Mouse (Mus musculus): Measurements from ENCODE around the gene Kifc5b. TPM values are rescaled to one million over a fixed set of nuclear protein-coding genes. Genes with fewer than 3 reads are reported as not detected.

Gene Kifc5b
- 11.6 and 12.1 TPM in 2 replicates for polyA plus RNA-seq (2016; fragmentation: Nextera tagmentation; extraction: Ambion mirVana)

DNA sequence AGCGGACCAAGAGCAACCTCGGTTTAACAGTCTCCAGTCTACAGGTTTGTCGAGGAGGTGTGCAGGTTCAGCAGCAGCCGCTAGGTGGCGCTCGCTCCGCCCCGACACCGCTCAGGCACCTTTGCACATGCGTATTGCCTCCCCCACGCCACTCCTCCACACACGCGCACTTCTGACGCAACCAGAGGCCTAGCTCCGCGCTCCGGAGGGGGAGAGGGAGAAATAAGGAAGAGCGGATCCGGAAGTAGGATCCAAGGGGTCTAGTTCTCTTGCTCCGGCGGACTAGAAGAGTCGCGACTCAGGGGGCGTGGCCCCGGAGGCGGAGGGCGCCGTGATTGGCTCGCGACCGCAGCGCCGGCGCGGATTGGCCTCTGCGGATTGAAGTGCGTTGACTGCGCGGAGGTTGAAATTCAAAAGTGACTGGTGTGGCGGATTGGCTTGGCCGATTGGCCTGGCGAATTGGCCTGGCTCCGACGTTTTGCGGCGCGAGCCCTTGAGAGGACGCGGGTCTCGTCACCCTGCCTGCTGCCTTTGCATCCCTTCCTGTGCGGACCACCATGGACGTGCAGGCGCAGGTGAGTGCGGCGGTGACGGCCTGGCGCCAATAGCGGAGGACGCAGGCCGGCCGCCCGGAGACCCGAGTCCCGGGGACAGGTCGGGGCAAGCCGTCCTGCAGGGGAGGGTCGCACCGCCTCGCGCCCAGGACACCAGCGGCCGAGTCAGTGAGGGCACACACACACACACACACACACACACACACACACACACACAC lies at the start of gene Kifc5b:
Gene Kifc5b (plus strand): TSS at position 381 of the 772 bp plus-strand sequence.
- DNase-seq (ENCODE audit: low spot score), result peak; percentile 100
- H3K36me3 ChIP-seq (replicated peaks), result peaks cover 26% of the 10 kb centered on the region
- H3K27ac ChIP-seq (replicated peaks), result peak within 1 kb of the TSS; percentile 93
- H3K4me3 ChIP-seq, result peak within 1 kb of the TSS; percentile 87
- peaks cover 12% of the 10 kb centered on the region for H3K4me1 ChIP-seq
- no peaks in the 10 kb centered on the region for H3K27me3 ChIP-seq (replicated peaks; ENCODE audit: low read depth, poor library complexity, severe bottlenecking)
- no peaks in the 10 kb centered on the region for H3K9me3 ChIP-seq
- under 1% methylated on average over 72 of the region's 72 CpGs for WGBS

DNA sequence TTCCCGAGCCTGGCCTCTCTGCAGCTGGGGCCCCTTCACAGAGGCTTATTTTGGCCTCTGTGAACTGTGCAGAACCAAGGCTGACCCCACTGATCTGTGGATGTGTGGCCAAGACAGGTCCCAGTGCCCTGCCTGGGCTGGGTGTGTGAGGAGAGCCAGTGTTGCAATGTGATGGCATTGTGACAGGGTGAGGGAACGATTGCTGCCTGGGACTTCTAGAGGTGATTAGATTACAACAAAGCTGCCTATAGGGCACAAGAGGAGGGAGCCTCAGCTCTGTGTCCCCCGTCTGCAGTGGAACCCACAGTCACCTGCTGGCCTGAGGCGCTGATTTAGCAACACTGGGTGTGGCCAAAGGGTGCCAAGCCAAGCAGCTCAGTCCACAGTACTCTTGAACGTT lies 48.1 kb upstream of the Kifc5b start:
- Histone ChIP-seq H3K36me3 (replicated peaks) (no peaks in the 10 kb centered on the region), H3K27ac (replicated peaks) (no peak overlapping the region), H3K27me3 (replicated peaks; ENCODE audit: low read depth, poor library complexity, severe bottlenecking) (no peaks in the 10 kb centered on the region; the same call in 1 of the 2 replicates), H3K4me3 (no peak overlapping the region), H3K9me3 (no peaks in the 10 kb centered on the region), H3K4me1 (peaks cover 7% of the 10 kb centered on the region)
- DNase-seq (ENCODE audit: low spot score), result no peak
- WGBS, result 25% methylated on average over 5 of the region's 5 CpGs

DNA sequence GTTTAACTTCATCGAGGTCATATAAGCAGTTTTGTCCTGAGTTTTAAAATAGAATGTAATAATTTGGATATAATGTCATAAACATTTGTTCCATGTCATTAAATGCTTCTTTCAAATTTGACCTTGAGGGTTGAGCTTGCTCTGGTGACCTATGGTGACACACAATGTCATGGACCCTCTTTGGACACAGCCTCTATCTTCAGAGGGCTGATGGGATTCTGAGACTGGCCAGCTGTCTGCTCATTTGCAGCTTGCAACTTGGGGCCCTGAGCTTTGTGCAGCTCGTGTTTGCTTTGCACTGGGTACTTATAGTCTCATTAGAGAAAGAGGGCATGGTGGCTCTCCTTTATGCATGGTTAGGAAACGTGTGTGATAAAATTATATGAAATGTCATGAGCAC lies 44.0 kb upstream of the Kifc5b start:
- Histone ChIP-seq H3K4me1 (peaks cover 4% of the 10 kb centered on the region; the same call in 1 of the 2 replicates), H3K27me3 (replicated peaks; ENCODE audit: low read depth, poor library complexity, severe bottlenecking) (no peaks in the 10 kb centered on the region), H3K4me3 (no peak overlapping the region), H3K9me3 (no peaks in the 10 kb centered on the region), H3K27ac (replicated peaks) (no peak overlapping the region), H3K36me3 (replicated peaks) (no peaks in the 10 kb centered on the region)
- no peak for DNase-seq (ENCODE audit: low spot score)
- WGBS, result 79% methylated on average over 3 of the region's 3 CpGs

DNA sequence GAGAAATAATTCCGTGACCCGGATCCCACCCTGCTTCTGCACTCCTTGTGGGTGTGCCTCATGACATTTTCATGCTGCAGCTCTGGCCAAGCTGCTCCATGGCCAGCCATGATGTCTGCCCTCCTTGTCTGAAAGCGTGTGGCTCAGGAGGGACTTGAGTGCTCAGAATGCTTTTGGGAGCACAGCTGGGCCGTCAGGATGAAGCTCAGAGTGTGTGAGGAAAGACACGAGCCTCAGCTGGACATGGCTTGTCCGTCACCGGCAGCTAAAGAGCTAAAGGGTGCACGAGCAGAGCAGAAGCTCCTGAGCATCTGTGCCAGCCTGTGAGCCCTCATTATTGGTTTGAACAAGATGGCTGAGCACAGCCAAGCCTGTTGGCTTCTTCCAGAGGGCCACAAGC lies 43.4 kb upstream of the Kifc5b start:
- Histone ChIP-seq H3K27ac (replicated peaks) (no peak overlapping the region), H3K9me3 (no peaks in the 10 kb centered on the region), H3K4me1 (peaks cover 4% of the 10 kb centered on the region; the same call in 1 of the 2 replicates), H3K27me3 (replicated peaks; ENCODE audit: low read depth, poor library complexity, severe bottlenecking) (no peaks in the 10 kb centered on the region), H3K4me3 (no peak overlapping the region), H3K36me3 (replicated peaks) (no peaks in the 10 kb centered on the region)
- WGBS, result 79% methylated on average over 8 of the region's 8 CpGs
- DNase-seq (ENCODE audit: low spot score), result no peak

DNA sequence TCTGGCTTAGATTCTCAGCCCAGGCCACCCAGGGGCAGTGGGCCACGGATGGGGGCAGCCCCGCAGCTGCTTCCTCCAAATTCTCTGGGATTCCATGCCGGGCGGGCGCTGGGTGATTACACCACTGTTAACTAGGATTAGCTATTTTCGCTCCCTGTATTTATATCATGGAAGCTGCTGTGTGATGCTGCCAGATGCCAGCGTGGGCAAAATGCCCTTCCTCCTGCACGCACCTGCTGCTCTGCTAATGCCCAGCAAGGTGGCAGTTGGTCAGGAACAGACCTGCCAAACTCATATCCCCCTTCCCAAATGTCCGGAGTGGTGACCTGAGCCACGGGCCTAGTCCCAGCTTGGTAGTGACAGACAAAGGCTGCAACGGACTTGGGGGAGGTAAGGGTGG lies 42.3 kb upstream of the Kifc5b start:
- Histone ChIP-seq H3K4me1 (no peaks in the 10 kb centered on the region), H3K27me3 (replicated peaks; ENCODE audit: low read depth, poor library complexity, severe bottlenecking) (no peaks in the 10 kb centered on the region), H3K36me3 (replicated peaks) (no peaks in the 10 kb centered on the region), H3K9me3 (no peaks in the 10 kb centered on the region), H3K27ac (replicated peaks) (no peak overlapping the region), H3K4me3 (no peak overlapping the region)
- DNase-seq (ENCODE audit: low spot score), result no peak
- 75% methylated on average over 11 of the region's 11 CpGs for WGBS

DNA sequence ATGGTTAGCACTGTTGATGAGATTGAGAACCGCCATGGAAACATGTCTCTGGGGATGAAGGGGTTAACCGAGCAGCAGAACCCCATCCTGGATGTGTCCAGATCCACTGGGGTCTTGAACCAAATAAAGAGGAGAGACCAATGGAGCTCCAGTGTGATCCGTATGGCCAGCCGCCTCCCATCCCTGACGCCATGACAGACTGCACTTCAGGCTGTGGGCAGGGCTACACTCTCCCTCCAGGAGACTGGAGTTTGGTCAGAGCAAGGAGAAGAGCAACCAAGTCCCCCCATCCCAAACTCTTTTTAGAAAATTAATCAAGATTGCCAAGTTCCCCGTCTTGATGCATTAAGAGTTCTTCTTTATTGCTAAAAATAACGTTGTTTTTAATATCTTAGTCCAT lies 39.0 kb upstream of the Kifc5b start:
- no peak for DNase-seq (ENCODE audit: low spot score)
- H3K4me1 ChIP-seq, result no peaks in the 10 kb centered on the region
- H3K4me3 ChIP-seq, result no peak overlapping the region
- WGBS, result 87% methylated on average over 7 of the region's 7 CpGs
- no peak overlapping the region for H3K27ac ChIP-seq (replicated peaks)
- 0 out of 2 replicates have a peak, but pooled peaks cover 4% of the 10 kb centered on the region for H3K9me3 ChIP-seq
- H3K36me3 ChIP-seq (replicated peaks), result no peaks in the 10 kb centered on the region
- no peaks in the 10 kb centered on the region for H3K27me3 ChIP-seq (replicated peaks; ENCODE audit: low read depth, poor library complexity, severe bottlenecking)

DNA sequence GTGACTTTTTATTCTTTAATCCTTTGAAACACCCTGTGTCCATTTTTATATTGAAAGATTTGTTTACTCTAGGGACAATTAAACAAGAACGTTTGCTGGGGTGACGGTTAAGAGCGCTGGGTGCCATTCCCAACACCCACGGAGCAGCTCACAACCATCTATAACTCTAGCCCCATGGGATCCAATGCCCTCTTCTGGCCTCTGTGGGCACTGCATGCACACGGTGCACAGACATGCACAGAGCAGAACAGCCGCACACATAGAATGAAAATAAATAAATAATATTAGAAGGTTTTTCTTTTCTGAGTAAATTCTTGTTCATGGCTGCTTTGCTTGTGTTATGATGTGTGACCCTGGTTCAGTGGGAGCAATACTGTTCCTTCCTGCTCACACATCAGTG lies 37.7 kb upstream of the Kifc5b start:
- Histone ChIP-seq H3K27me3 (replicated peaks; ENCODE audit: low read depth, poor library complexity, severe bottlenecking) (no peaks in the 10 kb centered on the region), H3K4me3 (no peak overlapping the region), H3K36me3 (replicated peaks) (no peaks in the 10 kb centered on the region), H3K9me3 (0 out of 2 replicates have a peak, but pooled peaks cover 4% of the 10 kb centered on the region), H3K27ac (replicated peaks) (no peak overlapping the region), H3K4me1 (no peaks in the 10 kb centered on the region; the same call in 1 of the 2 replicates)
- 90% methylated on average over 6 of the region's 6 CpGs for WGBS
- no peak for DNase-seq (ENCODE audit: low spot score)

DNA sequence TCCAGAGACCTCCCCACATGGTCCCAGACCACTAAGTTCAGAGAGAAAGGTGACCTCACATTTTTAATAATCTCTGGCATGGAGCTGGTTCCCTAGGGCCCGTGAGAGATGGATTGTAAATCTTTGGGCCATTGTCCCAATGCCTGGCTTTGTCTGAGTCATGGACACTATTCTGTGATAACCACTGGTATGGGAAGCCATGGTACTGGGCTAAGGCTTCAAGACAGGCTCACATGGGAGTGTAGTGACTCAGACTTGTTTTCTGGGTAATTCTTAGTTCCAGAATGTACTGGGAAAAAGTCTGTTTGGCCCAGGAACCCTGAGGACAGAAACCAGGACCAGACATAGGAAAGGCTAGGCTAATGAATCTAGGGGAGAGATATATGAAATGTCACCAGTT lies 34.2 kb upstream of the Kifc5b start:
- WGBS, result 81% methylated on average over 1 of the region's 1 CpGs

DNA sequence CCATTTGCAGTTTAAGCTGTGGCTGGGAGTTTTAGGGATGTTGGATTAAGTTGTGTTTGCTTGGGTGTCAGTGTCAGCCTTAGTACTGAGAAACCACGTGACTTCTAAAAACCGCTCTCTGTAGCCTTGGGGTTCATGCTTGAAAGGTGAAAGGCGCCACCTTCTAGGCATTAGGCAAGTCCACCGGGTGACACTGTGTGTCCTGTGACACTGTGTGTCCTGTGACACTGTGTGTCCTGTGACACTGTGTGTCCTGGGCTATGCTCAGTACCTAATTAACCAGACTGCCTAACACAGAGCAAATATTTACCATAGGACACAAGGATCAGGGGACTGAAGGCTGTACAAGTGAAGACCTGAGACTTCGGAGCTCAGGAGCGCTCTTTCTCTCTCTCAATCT lies 33.3 kb upstream of the Kifc5b start:
- Histone ChIP-seq H3K27me3 (replicated peaks; ENCODE audit: low read depth, poor library complexity, severe bottlenecking) (peaks cover 28% of the 10 kb centered on the region), H3K9me3 (0 out of 2 replicates have a peak, but pooled peaks cover 4% of the 10 kb centered on the region), H3K36me3 (replicated peaks) (no peaks in the 10 kb centered on the region), H3K27ac (replicated peaks) (no peak overlapping the region), H3K4me3 (no peak overlapping the region), H3K4me1 (peaks cover 28% of the 10 kb centered on the region)
- WGBS, result 82% methylated on average over 6 of the region's 6 CpGs
- DNase-seq (ENCODE audit: low spot score), result no peak

More for the DNA sequence above, 34.2 kb upstream of the Kifc5b start:
- H3K4me1 ChIP-seq, result peaks cover 20% of the 10 kb centered on the region
- no peaks in the 10 kb centered on the region for H3K36me3 ChIP-seq (replicated peaks)
- H3K4me3 ChIP-seq, result no peak overlapping the region
- 0 out of 2 replicates have a peak, but pooled peaks cover 4% of the 10 kb centered on the region for H3K9me3 ChIP-seq
- no peak overlapping the region for H3K27ac ChIP-seq (replicated peaks)
- peaks cover 20% of the 10 kb centered on the region for H3K27me3 ChIP-seq (replicated peaks; ENCODE audit: low read depth, poor library complexity, severe bottlenecking)
- no peak for DNase-seq (ENCODE audit: low spot score)

DNA sequence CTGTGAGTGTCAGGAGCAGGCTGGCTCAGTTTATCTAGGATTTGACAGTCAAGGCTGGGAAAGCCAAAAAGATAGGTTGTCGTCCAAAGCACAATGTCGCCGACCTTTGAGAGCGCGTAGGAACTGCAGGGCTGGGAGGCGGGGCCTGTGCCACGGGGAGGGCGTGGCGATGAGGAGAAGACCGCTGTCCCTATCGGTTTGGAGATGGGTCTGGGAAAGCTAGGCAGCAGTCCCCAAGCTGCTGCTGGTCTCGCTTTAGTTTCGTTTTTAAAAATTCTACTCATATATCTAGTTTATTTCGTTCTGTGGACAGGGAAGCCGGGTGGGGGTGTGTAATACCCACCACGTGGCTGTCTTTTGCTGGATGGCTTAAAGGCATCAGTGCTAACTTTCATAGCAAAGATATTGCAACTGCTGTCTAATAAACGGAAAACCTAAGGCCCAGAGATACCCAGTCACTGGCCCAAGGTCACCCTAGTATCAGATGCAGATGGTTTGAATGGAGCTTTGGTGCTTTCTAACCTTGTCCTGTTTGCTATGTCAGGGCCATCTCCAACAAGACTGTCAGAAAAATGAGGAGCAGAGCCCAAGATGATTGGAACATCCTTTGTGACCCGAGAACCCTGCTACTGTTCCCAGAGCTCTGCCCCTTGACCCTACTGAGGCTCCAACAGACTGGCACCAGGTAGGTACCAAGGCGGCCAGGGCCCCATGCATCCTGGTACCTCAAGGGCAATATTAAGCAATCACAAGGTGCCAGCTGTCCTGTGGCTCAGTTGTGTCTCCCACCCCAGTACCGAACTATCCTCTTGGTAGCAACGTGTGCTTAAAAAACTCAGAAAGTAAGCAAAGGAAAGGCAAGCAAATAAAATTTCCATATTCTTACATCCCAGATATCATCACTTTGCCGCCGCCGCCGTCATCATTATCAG lies 31.6 kb upstream of the Kifc5b start:
- peaks cover 28% of the 10 kb centered on the region for H3K27me3 ChIP-seq (replicated peaks; ENCODE audit: low read depth, poor library complexity, severe bottlenecking)
- peaks cover 28% of the 10 kb centered on the region for H3K4me1 ChIP-seq
- DNase-seq (ENCODE audit: low spot score), result peak; percentile 77
- H3K4me3 ChIP-seq, result peak overlapping the region; percentile 55
- 24% methylated on average over 25 of the region's 25 CpGs for WGBS
- H3K27ac ChIP-seq (replicated peaks), result no peak overlapping the region
- no peaks in the 10 kb centered on the region for H3K36me3 ChIP-seq (replicated peaks)
- 0 out of 2 replicates have a peak, but pooled peaks cover 4% of the 10 kb centered on the region for H3K9me3 ChIP-seq

DNA sequence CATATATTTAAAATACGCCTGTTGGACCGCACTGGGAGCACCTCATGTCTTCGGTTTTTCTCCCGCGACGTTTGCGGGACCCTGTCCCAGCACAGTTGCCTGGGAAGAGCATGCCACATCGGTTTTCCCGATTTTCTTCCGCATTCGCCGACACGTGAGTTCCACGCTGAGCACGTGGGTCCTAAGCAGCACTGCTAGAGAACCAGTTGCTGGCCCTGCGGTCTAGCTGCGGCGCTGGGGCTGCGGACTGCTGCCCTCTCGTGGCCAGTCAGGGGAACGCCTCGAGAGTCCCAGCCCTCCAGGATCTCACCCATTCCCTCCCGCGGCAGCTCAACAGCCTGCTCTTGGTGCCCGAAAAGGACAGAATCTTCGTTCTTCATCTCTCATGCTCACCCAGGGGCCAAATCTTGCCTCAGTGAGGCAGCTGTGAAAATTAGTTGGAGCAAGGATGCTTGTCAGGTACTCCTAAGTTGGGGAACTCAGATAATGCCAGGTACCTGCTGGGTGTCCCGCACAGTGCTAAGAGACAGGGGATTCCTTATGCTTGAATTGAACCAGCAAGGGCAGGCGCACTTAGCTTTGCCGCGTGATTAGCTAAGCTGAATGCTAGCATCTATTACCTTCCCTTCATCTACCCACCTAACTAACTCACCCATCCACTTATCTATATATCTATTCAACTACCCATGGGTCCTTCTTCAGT lies 30.7 kb upstream of the Kifc5b start:
- H3K9me3 ChIP-seq, result no peaks in the 10 kb centered on the region
- no peaks in the 10 kb centered on the region for H3K36me3 ChIP-seq (replicated peaks)
- H3K27ac ChIP-seq (replicated peaks), result no peak overlapping the region
- 10% methylated on average over 30 of the region's 30 CpGs for WGBS
- peaks cover 28% of the 10 kb centered on the region for H3K27me3 ChIP-seq (replicated peaks; ENCODE audit: low read depth, poor library complexity, severe bottlenecking)
- peak; percentile 90 for DNase-seq (ENCODE audit: low spot score)
- peak overlapping the region; percentile 55 for H3K4me3 ChIP-seq
- H3K4me1 ChIP-seq, result peaks cover 28% of the 10 kb centered on the region

DNA sequence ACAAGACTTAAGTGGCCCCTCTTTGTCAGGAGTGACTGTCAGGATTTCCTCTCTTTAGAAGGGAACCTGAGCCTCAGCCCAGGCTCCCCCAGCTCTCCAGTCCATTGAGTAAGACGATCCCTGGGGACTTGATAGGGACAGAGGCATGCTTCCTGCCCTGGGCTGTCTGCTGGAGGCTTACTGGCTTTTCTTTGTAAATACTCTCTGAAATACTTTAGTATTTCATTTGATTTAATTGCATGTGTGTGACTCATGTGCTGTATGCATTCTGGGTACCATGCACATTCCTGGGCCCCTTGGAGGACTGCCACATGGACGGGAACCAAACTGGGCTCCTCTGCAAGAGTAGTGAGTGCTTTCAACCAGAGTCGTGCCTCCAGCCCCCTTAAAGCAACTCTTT lies 29.0 kb upstream of the Kifc5b start:
- Histone ChIP-seq H3K27ac (replicated peaks) (no peak overlapping the region), H3K36me3 (replicated peaks) (no peaks in the 10 kb centered on the region), H3K27me3 (replicated peaks; ENCODE audit: low read depth, poor library complexity, severe bottlenecking) (peaks cover 31% of the 10 kb centered on the region), H3K9me3 (no peaks in the 10 kb centered on the region), H3K4me1 (peaks cover 38% of the 10 kb centered on the region), H3K4me3 (no peak overlapping the region)
- whole genome bisulfite sequencing, result 39% methylated on average over 3 of the region's 3 CpGs
- DNase-seq (ENCODE audit: low spot score), result no peak
